Mouse (Mus musculus) limb, embryonic 14.5 days (tissue): Measurements from ENCODE around the gene Hoxb3. TPM values are rescaled to one million over a fixed set of nuclear protein-coding genes. Genes with fewer than 3 reads are reported as not detected.
A peak's percentile ranks its signal among the peaks of the same experiment; 100 is the strongest.

ENCODE experiments used
- ATAC-seq: fragments of 200-750 bp; cut with Nextera tagmentation; 2 replicates; pipeline ENCODE4 v1.8.0; 2017; ENCODE audit warnings: low read depth, moderate number of reproducible peaks, moderate TSS enrichment; ENCODE audit not compliant: low FRiP score
- DNase-seq: peaks from one replicate; pipeline ENCODE4 v3.0.0-alpha.2; 2015; ENCODE audit warnings: low spot score
- H3K27ac ChIP-seq: fragments of 300-500 bp; sonication (generic); replicated peaks from 2 replicates; pipeline ENCODE4 v1.5.1; 2014; ENCODE audit warnings: low read depth, mild to moderate bottlenecking, low read length, moderate library complexity, mixed read lengths
- H3K27me3 ChIP-seq: fragments of 300-500 bp; sonication (generic); 2 replicates; pipeline ENCODE4 v1.6.1; 2014; ENCODE audit warnings: low read length, mixed read lengths; ENCODE audit not compliant: control insufficient read depth, insufficient read depth
- H3K36me3 ChIP-seq: fragments of 300-500 bp; sonication (generic); 2 replicates; pipeline ENCODE4 v1.6.1; 2014; ENCODE audit warnings: mild to moderate bottlenecking, low read length, moderate library complexity, mixed read lengths; ENCODE audit not compliant: control insufficient read depth, insufficient read depth
- H3K4me1 ChIP-seq: fragments of 300-500 bp; sonication (generic); 2 replicates; pipeline ENCODE4 v1.6.1; 2014; ENCODE audit warnings: antibody characterized with exemption, low read length, mixed read lengths; ENCODE audit not compliant: control insufficient read depth, insufficient read depth
- H3K4me2 ChIP-seq: fragments of 300-500 bp; sonication (generic); replicated peaks from 2 replicates; pipeline ENCODE4 v1.6.1; 2014; ENCODE audit warnings: low read depth, mild to moderate bottlenecking, low read length, moderate library complexity; ENCODE audit not compliant: severe bottlenecking
- H3K4me3 ChIP-seq: fragments of 300-500 bp; sonication (generic); replicated peaks from 2 replicates; pipeline ENCODE4 v1.5.1; 2014; ENCODE audit warnings: low read length
- H3K9ac ChIP-seq: fragments of 300-500 bp; sonication (generic); 2 replicates; pipeline ENCODE4 v1.6.1; 2014; ENCODE audit warnings: mild to moderate bottlenecking, low read depth, low read length, moderate library complexity; ENCODE audit not compliant: severe bottlenecking
- H3K9me3 ChIP-seq: fragments of 300-500 bp; sonication (generic); 2 replicates; pipeline ENCODE4 v1.6.1; 2016; ENCODE audit warnings: low read length; ENCODE audit not compliant: control insufficient read depth
- POLR2A ChIP-seq: fragments of 200-500 bp; IDR thresholded peaks from 2 replicates; pipeline ENCODE4 v1.8.0; 2012; ENCODE audit warnings: inconsistent platforms, mild to moderate bottlenecking, moderate library complexity, borderline replicate concordance; ENCODE audit not compliant: insufficient read depth, insufficient read length; ENCODE audit errors: extremely low read depth
- WGBS: fragments of 180-500 bp; shearing (Covaris S2); extraction: QIAGEN DNeasy Blood & Tissue Kit; methylation state at CpG from one replicate; pipeline ENCODE4 v1.1.7; 2014; 5-methylcytosine and 5-hydroxymethylcytosine counted together
- polyA plus RNA-seq, 2 experiments: library from polyadenylated mRNA; depleted of rRNA in 1 of 2; stranded (reverse) in 1 of 2; unstranded in 1 of 2; fragments of >200 nt; fragmentation: Nextera tagmentation in 1 of 2; extraction: Ambion mirVana in 1 of 2; gene quantifications; 2 replicates each; pipeline versions ENCODE4 v1.2.1 to v1.2.3; 2012 to 2014

The Hoxb3 gene
- polyA plus RNA-seq, 2 experiments: 0.69 to 4.9 TPM

DNA sequence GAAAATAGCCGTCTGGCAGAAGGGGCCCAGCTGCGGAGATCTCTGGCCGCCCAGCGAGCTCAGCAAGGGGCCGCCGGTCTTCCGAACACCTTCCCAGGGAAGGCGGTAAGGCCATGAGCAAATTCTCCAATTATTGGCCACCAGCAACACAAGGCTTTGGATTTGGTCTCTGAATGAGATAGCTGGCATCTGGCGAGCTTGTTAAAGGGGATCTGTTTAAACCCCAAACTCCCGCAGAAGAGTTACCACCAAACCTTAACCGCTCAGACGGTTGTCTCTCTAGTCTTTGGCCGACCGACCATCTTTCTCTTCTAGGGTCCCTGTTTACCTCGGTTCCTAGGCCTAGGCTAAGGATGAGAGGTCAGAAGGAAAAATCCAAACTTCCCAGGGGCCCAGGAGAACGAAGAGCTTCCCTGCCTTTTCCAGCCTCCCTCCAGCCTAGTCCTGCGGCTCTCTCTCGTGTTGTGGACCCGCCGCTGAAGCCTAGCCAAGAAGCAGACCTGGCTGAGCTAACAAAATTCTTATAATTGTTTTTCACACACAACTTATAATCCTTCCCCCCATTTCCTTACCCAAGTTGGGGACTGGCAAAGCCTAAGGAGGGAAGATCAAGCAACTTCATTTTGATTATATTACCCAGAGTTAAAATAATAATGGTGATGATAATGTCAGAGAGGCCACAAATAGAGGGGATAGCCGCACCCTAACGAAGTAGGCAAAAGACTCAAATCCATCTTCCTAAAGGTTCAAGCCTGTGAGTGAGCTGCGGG lies 20.6 kb upstream of the Hoxb3 start:
- WGBS: 11% methylated on average over 23 of the region's 23 CpGs
- H3K27me3 ChIP-seq: peaks cover 100% of the 10 kb centered on the region
- ATAC-seq (no peak), DNase-seq (no peak)
- no peaks in the 10 kb centered on the region for H3K9me3 ChIP-seq
- 0 out of 2 replicates have a peak, but pooled peaks cover 3% of the 10 kb centered on the region for H3K4me1 ChIP-seq
- H3K27ac ChIP-seq: no peak overlapping the region
- no peak overlapping the region for H3K9ac ChIP-seq
- H3K36me3 ChIP-seq: no peaks in the 10 kb centered on the region
- no peak overlapping the region for H3K4me3 ChIP-seq
- TF ChIP-seq POLR2A: no peak
- no peak overlapping the region for H3K4me2 ChIP-seq

DNA sequence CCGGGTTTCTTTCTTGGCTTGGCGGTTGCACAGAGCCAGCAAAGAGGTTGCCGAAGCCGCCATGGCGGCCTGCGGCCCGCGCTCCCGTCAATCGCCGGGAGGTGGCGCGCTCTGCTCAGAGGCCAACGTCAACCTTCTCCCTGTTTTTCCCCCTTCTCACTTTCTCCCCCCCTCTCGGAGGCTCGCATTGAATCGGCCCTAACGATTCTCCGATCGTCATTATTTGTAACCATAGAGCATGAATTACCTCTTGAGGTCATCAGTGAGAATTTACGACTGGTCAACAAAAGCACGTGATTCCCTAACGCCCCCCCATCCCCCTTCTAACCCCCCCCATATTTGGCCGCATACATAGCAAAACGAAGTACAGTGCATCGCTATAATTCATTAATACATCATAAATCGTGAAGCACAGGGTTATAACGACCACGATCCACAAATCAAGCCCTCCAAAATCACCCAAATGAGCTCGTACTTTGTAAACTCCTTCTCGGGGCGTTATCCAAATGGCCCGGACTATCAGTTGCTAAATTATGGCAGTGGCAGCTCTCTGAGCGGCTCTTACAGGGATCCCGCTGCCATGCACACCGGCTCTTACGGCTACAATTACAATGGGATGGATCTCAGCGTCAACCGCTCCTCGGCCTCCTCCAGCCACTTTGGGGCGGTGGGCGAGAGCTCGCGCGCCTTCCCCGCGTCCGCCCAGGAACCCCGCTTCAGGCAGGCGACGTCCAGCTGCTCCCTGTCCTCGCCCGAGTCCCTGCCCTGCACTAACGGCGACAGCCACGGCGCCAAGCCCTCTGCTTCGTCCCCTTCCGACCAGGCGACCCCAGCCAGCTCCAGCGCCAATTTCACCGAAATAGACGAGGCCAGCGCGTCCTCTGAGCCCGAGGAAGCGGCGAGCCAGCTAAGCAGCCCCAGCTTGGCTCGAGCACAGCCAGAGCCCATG lies 19.7 kb upstream of the Hoxb3 start, which contains the start of gene Hoxb5:
Hoxb5 (plus strand) TSS at position 186 of the 949 bp plus-strand sequence.
- Histone ChIP-seq H3K27ac (no peak within 1 kb of the TSS), H3K4me3 (peak within 1 kb of the TSS; percentile 23), H3K9ac (peak within 1 kb of the TSS; percentile 12; the same call in 1 of the 2 replicates), H3K27me3 (peaks cover 100% of the 10 kb centered on the region), H3K9me3 (no peaks in the 10 kb centered on the region), H3K4me2 (peak within 1 kb of the TSS; percentile 35), H3K36me3 (no peaks in the 10 kb centered on the region), H3K4me1 (0 out of 2 replicates have a peak, but pooled peaks cover 3% of the 10 kb centered on the region)
- ATAC-seq (0 out of 2 replicates have a peak, but pooled peaks have one; percentile 11), DNase-seq (peak; percentile 81)
- WGBS: 1% methylated on average over 68 of the region's 69 CpGs
- no peak for TF ChIP-seq POLR2A

DNA sequence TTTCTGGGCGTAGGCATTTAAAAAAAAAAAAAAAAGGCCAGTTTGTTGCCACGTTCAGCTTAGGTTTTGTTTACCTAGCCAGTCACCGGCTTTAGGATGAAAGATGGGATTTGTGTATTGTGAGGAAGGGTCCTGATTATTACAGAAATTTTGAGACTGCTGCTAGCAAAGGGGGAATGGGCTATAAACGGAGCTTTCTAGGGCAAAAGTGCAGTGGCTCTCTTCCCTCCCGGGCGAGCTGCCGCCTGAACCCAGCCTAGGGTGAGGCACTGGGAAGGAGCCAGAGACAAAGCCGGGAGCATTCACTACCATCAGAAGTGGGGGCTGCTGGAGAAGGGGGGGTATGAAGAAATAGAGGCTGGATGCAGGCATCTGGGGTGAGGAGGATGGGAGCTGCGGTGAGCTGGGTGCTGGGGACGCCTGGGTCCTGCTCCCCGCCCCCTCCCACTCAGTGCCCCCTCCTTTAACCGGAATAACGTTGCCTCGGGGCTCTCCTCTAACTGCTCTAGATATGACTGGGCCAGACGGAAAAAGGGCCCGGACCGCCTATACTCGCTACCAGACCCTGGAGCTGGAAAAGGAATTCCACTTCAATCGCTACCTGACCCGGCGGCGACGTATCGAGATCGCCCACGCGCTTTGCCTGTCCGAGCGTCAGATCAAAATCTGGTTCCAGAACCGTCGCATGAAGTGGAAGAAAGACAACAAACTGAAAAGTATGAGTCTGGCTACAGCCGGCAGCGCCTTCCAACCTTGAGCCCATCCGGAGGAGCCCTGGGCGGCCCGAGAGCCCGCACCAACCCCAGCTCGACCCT lies 18.5 kb upstream of the Hoxb3 start:
- WGBS: 3% methylated on average over 38 of the region's 38 CpGs
- Histone ChIP-seq H3K36me3 (no peaks in the 10 kb centered on the region), H3K4me2 (0 out of 2 replicates have a peak overlapping the region, but pooled peaks have one; percentile 6), H3K9ac (no peak overlapping the region), H3K9me3 (no peaks in the 10 kb centered on the region), H3K27me3 (peaks cover 100% of the 10 kb centered on the region), H3K4me1 (0 out of 2 replicates have a peak, but pooled peaks cover 3% of the 10 kb centered on the region), H3K4me3 (no peak overlapping the region), H3K27ac (no peak overlapping the region)
- ATAC-seq (no peak), DNase-seq (no peak)
- TF ChIP-seq POLR2A: no peak

DNA sequence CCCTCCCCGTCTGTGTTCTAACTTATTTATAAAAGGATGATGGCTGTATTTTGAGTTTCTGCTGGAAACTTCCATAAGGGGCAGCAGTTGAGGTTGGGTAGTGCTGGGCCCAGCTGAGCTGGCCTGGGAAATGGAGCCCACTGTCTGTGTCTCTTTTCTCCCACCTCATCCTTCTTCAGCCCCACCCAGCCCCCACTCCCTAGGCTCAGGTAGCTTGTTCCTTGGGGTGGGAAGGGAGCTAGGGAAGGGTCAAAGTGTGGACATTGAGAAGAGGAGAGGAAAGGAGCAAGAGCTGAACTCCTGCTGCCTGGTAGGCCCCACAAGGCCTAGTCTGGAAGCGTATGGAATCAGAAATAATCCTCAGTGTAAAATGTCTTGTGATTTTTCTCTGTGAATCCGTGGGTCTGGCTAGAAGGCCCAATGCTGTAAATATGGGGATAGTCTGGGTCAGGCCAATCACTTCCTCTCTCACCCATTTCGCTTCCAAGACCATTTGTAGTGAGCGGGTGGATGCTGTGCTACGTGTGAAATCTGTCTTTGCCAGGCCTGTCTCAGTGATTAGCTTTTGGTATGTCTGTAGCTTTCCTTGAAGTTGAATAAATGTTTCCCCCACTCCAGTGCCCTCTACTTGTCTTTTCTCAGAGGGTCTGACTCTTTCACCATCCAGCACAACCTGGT lies 17.5 kb upstream of the Hoxb3 start:
- DNase-seq: no peak
- ATAC-seq: no peak
- Histone ChIP-seq H3K4me2 (no peak overlapping the region), H3K36me3 (no peaks in the 10 kb centered on the region), H3K9me3 (no peaks in the 10 kb centered on the region), H3K27me3 (peaks cover 100% of the 10 kb centered on the region), H3K4me1 (0 out of 2 replicates have a peak, but pooled peaks cover 3% of the 10 kb centered on the region), H3K27ac (no peak overlapping the region), H3K4me3 (no peak overlapping the region), H3K9ac (no peak overlapping the region)
- TF ChIP-seq POLR2A: no peak
- WGBS: 42% methylated on average over 6 of the region's 6 CpGs
